Mouse (Mus musculus) cortical plate, adult 2 months (tissue): ENCODE results near the gene Cilp2.
A peak's percentile ranks its signal among the peaks of the same experiment; 100 is the strongest.

ENCODE experiments used
- CTCF ChIP-seq: fragments of 200-500 bp; IDR thresholded peaks from 2 replicates; pipeline ENCODE4 v1.5.1; 2011; ENCODE audit warnings: mild to moderate bottlenecking, control low read depth, low read length; ENCODE audit not compliant: insufficient read depth; ENCODE audit errors: extremely low read depth
- POLR2A ChIP-seq: fragments of 200-500 bp; IDR thresholded peaks from 2 replicates; pipeline ENCODE4 v1.6.1; 2011; ENCODE audit warnings: mild to moderate bottlenecking, low read length, control low read depth; ENCODE audit not compliant: insufficient read depth; ENCODE audit errors: extremely low read depth

- TF ChIP-seq CTCF (peak; percentile 88), POLR2A (no peak)
Observed at GRCm38 (mm10) chr8:69919010-69919409, 31.5 kb upstream of the Cilp2 start.
